Mouse (Mus musculus): Measurements from ENCODE around the gene Dyrk1a. TPM values are rescaled to one million over a fixed set of nuclear protein-coding genes. Genes with fewer than 3 reads are reported as not detected.

Gene Dyrk1a
- polyA plus RNA-seq, 1 experiment: 20.7 TPM

DNA sequence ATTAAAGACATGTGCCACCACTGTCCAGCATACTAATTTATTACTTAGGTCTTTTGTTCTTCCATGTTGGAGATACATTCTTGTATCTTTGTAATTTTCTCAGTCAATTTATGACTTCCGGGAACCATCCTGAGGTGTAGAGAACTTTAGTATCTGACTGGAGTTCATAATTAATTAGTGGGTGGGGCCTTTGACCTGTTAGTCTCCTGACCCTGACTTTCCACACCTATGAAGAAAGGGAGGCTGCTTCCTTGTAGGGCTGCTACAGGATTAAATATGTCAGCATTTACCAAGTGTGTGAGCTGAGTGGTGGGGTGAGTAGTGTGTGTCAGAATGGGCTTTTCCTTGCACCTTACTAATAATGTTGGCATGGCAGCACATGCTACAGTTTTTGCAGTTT, 36.4 kb downstream of the Dyrk1a start:
- Histone ChIP-seq H3ac (ENCODE audit: control insufficient read depth, insufficient read length) (no peak overlapping the region), H3K79me2 (ENCODE audit: control insufficient read depth, insufficient read depth) (peaks cover 99% of the 10 kb centered on the region), H3K36me3 (ENCODE audit: control insufficient read depth, insufficient read depth) (no peaks in the 10 kb centered on the region), H3K4me2 (ENCODE audit: low read depth) (no peak overlapping the region), H3K4me3 (no peak overlapping the region), H3K27me3 (ENCODE audit: control insufficient read depth, insufficient read depth, insufficient read length) (no peaks in the 10 kb centered on the region)
- no peak for TF ChIP-seq MAX (IDR thresholded peaks at IDR 0.05; ENCODE audit: low read depth)
- no peak for TF ChIP-seq CEBPB (IDR thresholded peaks at IDR 0.05; ENCODE audit: insufficient read depth, poor library complexity, severe bottlenecking)
- TF ChIP-seq USF1 (IDR thresholded peaks at IDR 0.05; ENCODE audit: low read depth): no peak
- no peak for TF ChIP-seq SRF (IDR thresholded peaks at IDR 0.05; ENCODE audit: control insufficient read depth, insufficient read length, low read depth)
- no peak for TF ChIP-seq POLR2AphosphoS2 (IDR thresholded peaks at IDR 0.05; ENCODE audit: insufficient read length, low read depth)
- TF ChIP-seq MYOG (IDR thresholded peaks at IDR 0.05; ENCODE audit: control insufficient read depth in 1 of 3, insufficient read depth in 1 of 3, insufficient read length in 2 of 3, low read depth in 2 of 3): no peak
- TF ChIP-seq MYOD1 (IDR thresholded peaks at IDR 0.05; ENCODE audit: control insufficient read depth in 1 of 3, insufficient read length in 2 of 3, low read depth in 2 of 3): no peak
- TF ChIP-seq POLR2A (IDR thresholded peaks at IDR 0.05; ENCODE audit: insufficient read length, low read depth): no peak
- no peak for TF ChIP-seq TCF12 (IDR thresholded peaks at IDR 0.05; ENCODE audit: insufficient read depth, poor library complexity, severe bottlenecking)
- TF ChIP-seq REST (IDR thresholded peaks at IDR 0.05; ENCODE audit: insufficient read depth, insufficient read length): no peak
- TF ChIP-seq E2F4 (IDR thresholded peaks at IDR 0.05; ENCODE audit: insufficient read depth): no peak
- no peak for TF ChIP-seq TCF3 (IDR thresholded peaks at IDR 0.05; ENCODE audit: insufficient read length, low read depth)

DNA sequence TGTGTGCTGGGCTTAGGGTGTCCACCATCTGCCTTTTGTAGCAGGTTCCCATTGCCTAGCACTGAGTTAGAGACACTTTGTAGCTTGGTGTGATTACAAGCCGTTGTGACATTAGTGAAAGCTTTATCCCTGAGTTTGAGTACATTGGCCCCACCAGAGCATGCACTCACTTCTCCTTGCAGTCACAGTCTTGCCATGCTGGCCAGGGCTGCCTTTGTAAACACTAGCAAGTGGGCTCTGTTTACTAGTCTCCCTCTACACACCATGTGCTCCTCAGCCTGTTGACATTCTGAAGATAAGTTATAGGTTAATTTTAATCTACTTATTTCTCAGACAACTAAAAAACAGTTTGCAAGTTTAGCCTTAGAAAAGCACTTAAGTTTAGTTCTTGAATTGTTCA, 37.7 kb downstream of the Dyrk1a start:
- TF ChIP-seq CEBPB (IDR thresholded peaks at IDR 0.05; ENCODE audit: insufficient read depth, poor library complexity, severe bottlenecking) (no peak), TCF12 (IDR thresholded peaks at IDR 0.05; ENCODE audit: insufficient read depth, poor library complexity, severe bottlenecking) (no peak), POLR2A (IDR thresholded peaks at IDR 0.05; ENCODE audit: insufficient read length, low read depth) (no peak), SRF (IDR thresholded peaks at IDR 0.05; ENCODE audit: control insufficient read depth, insufficient read length, low read depth) (no peak), REST (IDR thresholded peaks at IDR 0.05; ENCODE audit: insufficient read depth, insufficient read length) (no peak), POLR2AphosphoS2 (IDR thresholded peaks at IDR 0.05; ENCODE audit: insufficient read length, low read depth) (no peak), USF1 (IDR thresholded peaks at IDR 0.05; ENCODE audit: low read depth) (no peak), MAX (IDR thresholded peaks at IDR 0.05; ENCODE audit: low read depth) (no peak), MYOG (IDR thresholded peaks at IDR 0.05; ENCODE audit: control insufficient read depth in 1 of 3, insufficient read depth in 1 of 3, insufficient read length in 2 of 3, low read depth in 2 of 3) (no peak), E2F4 (IDR thresholded peaks at IDR 0.05; ENCODE audit: insufficient read depth) (no peak)
- Histone ChIP-seq H3K36me3 (ENCODE audit: control insufficient read depth, insufficient read depth) (no peaks in the 10 kb centered on the region), H3K4me2 (ENCODE audit: low read depth) (no peak overlapping the region), H3ac (ENCODE audit: control insufficient read depth, insufficient read length) (no peak overlapping the region), H3K79me2 (ENCODE audit: control insufficient read depth, insufficient read depth) (peaks cover 99% of the 10 kb centered on the region), H3K4me3 (no peak overlapping the region), H3K27me3 (ENCODE audit: control insufficient read depth, insufficient read depth, insufficient read length) (no peaks in the 10 kb centered on the region)

DNA sequence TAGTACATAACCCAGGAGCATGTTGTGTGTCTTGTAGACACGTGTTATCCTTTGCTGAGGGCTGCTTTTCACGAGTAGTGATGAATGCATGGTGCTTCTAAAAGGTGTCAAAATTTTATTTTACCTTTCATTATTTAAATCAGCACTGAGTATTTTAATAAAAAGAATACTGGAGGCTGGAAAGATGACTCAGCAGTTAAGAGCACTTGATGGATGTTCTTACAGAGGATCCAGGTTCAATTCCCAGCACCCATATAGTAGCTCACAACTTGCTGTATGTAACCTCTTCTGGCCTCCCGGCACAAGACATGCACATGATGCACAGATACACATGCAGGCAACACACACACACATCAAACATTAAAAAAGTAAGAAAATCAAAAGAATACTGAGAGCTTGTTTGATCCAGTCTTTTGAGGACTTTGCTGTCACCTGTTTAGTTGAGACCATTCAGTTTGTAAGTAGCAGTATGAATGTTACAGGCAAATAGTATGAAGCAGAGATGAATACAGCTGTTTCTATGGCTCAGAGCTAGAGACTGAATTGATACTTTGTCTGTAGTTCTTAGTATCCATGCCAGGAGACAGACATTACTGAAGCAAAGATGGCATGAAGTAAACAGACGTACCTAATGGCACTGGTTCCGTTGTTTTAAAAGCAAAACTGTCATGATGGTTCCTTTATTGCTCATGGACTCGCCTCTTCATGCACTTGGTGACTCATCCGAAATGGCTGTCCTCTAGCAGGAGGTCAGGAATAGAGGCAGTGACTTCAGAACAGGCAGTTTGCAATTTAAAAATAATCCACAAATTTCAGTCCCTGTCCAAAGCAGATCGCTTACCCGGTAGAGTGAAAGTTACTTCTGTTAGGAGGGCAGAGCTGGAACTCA, 39.1 kb downstream of the Dyrk1a start:
- H3K4me3 ChIP-seq: no peak overlapping the region
- TF ChIP-seq MAX (IDR thresholded peaks at IDR 0.05; ENCODE audit: low read depth) (no peak), REST (IDR thresholded peaks at IDR 0.05; ENCODE audit: insufficient read depth, insufficient read length) (no peak), TCF12 (IDR thresholded peaks at IDR 0.05; ENCODE audit: insufficient read depth, poor library complexity, severe bottlenecking) (no peak)
- no peaks in the 10 kb centered on the region for H3K36me3 ChIP-seq (ENCODE audit: control insufficient read depth, insufficient read depth)
- H3K79me2 ChIP-seq (ENCODE audit: control insufficient read depth, insufficient read depth): peaks cover 99% of the 10 kb centered on the region
- no peaks in the 10 kb centered on the region for H3K27me3 ChIP-seq (ENCODE audit: control insufficient read depth, insufficient read depth, insufficient read length)
- H3K4me2 ChIP-seq (ENCODE audit: low read depth): peak overlapping the region; percentile 52
- H3ac ChIP-seq (ENCODE audit: control insufficient read depth, insufficient read length): no peak overlapping the region

DNA sequence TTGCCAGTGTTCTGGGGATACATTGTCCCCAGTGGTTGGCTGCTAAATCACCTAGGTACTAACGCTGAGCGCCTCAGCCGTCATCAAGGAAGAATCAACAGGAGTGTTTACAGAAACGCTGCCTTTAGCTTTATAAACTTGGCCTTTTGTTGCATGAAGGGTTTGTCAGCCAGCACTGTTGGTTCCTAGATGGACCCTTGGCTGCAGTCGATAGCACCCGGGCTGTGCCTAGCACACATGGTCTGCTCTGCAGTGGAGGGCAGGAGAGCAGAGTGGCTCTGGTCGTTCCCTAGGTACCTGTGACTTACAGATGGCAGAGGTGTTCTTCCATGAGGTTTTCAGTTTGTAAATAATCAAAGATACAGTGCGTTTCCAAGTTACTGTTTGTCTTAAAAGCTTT, 42.8 kb downstream of the Dyrk1a start:
- TF ChIP-seq CEBPB (IDR thresholded peaks at IDR 0.05; ENCODE audit: insufficient read depth, poor library complexity, severe bottlenecking) (no peak), MYOG (IDR thresholded peaks at IDR 0.05; ENCODE audit: control insufficient read depth in 1 of 3, insufficient read depth in 1 of 3, insufficient read length in 2 of 3, low read depth in 2 of 3) (no peak), POLR2AphosphoS2 (IDR thresholded peaks at IDR 0.05; ENCODE audit: insufficient read length, low read depth) (no peak), TCF12 (IDR thresholded peaks at IDR 0.05; ENCODE audit: insufficient read depth, poor library complexity, severe bottlenecking) (no peak), E2F4 (IDR thresholded peaks at IDR 0.05; ENCODE audit: insufficient read depth) (no peak), TCF3 (IDR thresholded peaks at IDR 0.05; ENCODE audit: insufficient read length, low read depth) (no peak), MYOD1 (IDR thresholded peaks at IDR 0.05; ENCODE audit: control insufficient read depth in 1 of 3, insufficient read length in 2 of 3, low read depth in 2 of 3) (no peak), POLR2A (IDR thresholded peaks at IDR 0.05; ENCODE audit: insufficient read length, low read depth) (no peak), MAX (IDR thresholded peaks at IDR 0.05; ENCODE audit: low read depth) (no peak), SRF (IDR thresholded peaks at IDR 0.05; ENCODE audit: control insufficient read depth, insufficient read length, low read depth) (no peak), USF1 (IDR thresholded peaks at IDR 0.05; ENCODE audit: low read depth) (no peak), REST (IDR thresholded peaks at IDR 0.05; ENCODE audit: insufficient read depth, insufficient read length) (no peak)
- Histone ChIP-seq H3K79me2 (ENCODE audit: control insufficient read depth, insufficient read depth) (peaks cover 98% of the 10 kb centered on the region), H3K36me3 (ENCODE audit: control insufficient read depth, insufficient read depth) (no peaks in the 10 kb centered on the region), H3K4me3 (no peak overlapping the region), H3K27me3 (ENCODE audit: control insufficient read depth, insufficient read depth, insufficient read length) (no peaks in the 10 kb centered on the region), H3ac (ENCODE audit: control insufficient read depth, insufficient read length) (no peak overlapping the region), H3K4me2 (ENCODE audit: low read depth) (no peak overlapping the region)
